Mouse (Mus musculus): ENCODE data around the gene Fam84b. TPM values are rescaled to one million over a fixed set of nuclear protein-coding genes. Genes with fewer than 3 reads are reported as not detected.

The Fam84b gene
- polyA plus RNA-seq, 1 experiment from 2014 or later = 11.4 TPM

- DNase-seq (ENCODE audit: low spot score) (no peak), ATAC-seq (replicated peaks; ENCODE audit: low FRiP score) (no peak)
- Histone ChIP-seq H3K4me2 (no peak overlapping the region), H3K9ac (ENCODE audit: low read depth, low read length) (no peak overlapping the region), H3K4me1 (replicated peaks; ENCODE audit: control insufficient read depth, insufficient read depth, low read length) (no peaks in the 10 kb centered on the region), H3K9me3 (ENCODE audit: control insufficient read depth, low read length) (no peaks in the 10 kb centered on the region), H3K27ac (ENCODE audit: low read depth, low read length) (no peak overlapping the region), H3K36me3 (ENCODE audit: control insufficient read depth, insufficient read depth, low read length) (no peaks in the 10 kb centered on the region), H3K4me3 (ENCODE audit: low read depth, low read length) (no peak overlapping the region), H3K27me3 (replicated peaks; ENCODE audit: control insufficient read depth, insufficient read depth, low read length) (no peaks in the 10 kb centered on the region)
- WGBS = 89% methylated on average over 2 of the region's 2 CpGs
Observed at GRCm38 (mm10) chr15:60783761-60784160, 69.8 kb downstream of the Fam84b start.

- WGBS = 72% methylated on average over 1 of the region's 1 CpGs
- Histone ChIP-seq H3K4me1 (replicated peaks; ENCODE audit: control insufficient read depth, insufficient read depth, low read length) (no peaks in the 10 kb centered on the region), H3K36me3 (ENCODE audit: control insufficient read depth, insufficient read depth, low read length) (no peaks in the 10 kb centered on the region), H3K9me3 (ENCODE audit: control insufficient read depth, low read length) (no peaks in the 10 kb centered on the region), H3K9ac (ENCODE audit: low read depth, low read length) (no peak overlapping the region), H3K4me2 (no peak overlapping the region), H3K27ac (ENCODE audit: low read depth, low read length) (no peak overlapping the region), H3K4me3 (ENCODE audit: low read depth, low read length) (no peak overlapping the region), H3K27me3 (replicated peaks; ENCODE audit: control insufficient read depth, insufficient read depth, low read length) (no peaks in the 10 kb centered on the region)
- DNase-seq (ENCODE audit: low spot score) = no peak
- ATAC-seq (replicated peaks; ENCODE audit: low FRiP score) = no peak
Observed at GRCm38 (mm10) chr15:60779531-60779973, 74.0 kb downstream of the Fam84b start.

GRCm38 (mm10) chr15:60779063-60779462, 74.5 kb downstream of the Fam84b start:
- 78% methylated on average over 4 of the region's 4 CpGs for WGBS
- H3K4me2 ChIP-seq = no peak overlapping the region
- no peak overlapping the region for H3K27ac ChIP-seq (ENCODE audit: low read depth, low read length)
- no peaks in the 10 kb centered on the region for H3K9me3 ChIP-seq (ENCODE audit: control insufficient read depth, low read length)
- H3K9ac ChIP-seq (ENCODE audit: low read depth, low read length) = no peak overlapping the region
- no peaks in the 10 kb centered on the region for H3K36me3 ChIP-seq (ENCODE audit: control insufficient read depth, insufficient read depth, low read length)
- no peak for ATAC-seq (replicated peaks; ENCODE audit: low FRiP score)
- DNase-seq (ENCODE audit: low spot score) = no peak
- H3K27me3 ChIP-seq (replicated peaks; ENCODE audit: control insufficient read depth, insufficient read depth, low read length) = no peaks in the 10 kb centered on the region
- no peaks in the 10 kb centered on the region for H3K4me1 ChIP-seq (replicated peaks; ENCODE audit: control insufficient read depth, insufficient read depth, low read length)
- no peak overlapping the region for H3K4me3 ChIP-seq (ENCODE audit: low read depth, low read length)

Other genes with a start within 250 kb of the Fam84b start
- not detected in 2 replicates for gene A1bg, start 69.2 kb upstream of the Fam84b start, polyA plus RNA-seq (2014; fragmentation: Nextera tagmentation; extraction: Ambion mirVana)